Mouse (Mus musculus) stomach, embryonic 14.5 days (tissue): Measurements from ENCODE around the gene Cd300lg. TPM values are rescaled to one million over a fixed set of nuclear protein-coding genes. Genes with fewer than 3 reads are reported as not detected.

Experiments used
- ATAC-seq: fragments of 200-750 bp; cut with Nextera tagmentation; 2 replicates; pipeline ENCODE4 v1.8.0; 2017; ENCODE audit warnings: low read depth, moderate TSS enrichment; ENCODE audit not compliant: insufficient number of reproducible peaks, insufficient read depth, low FRiP score
- H3K27ac ChIP-seq: fragments of 300-500 bp; sonication (generic); 2 replicates; pipeline ENCODE4 v1.5.1; 2014; ENCODE audit warnings: mild to moderate bottlenecking, low read length, moderate library complexity, mixed read lengths
- H3K27me3 ChIP-seq: fragments of 300-500 bp; sonication (generic); 2 replicates; pipeline ENCODE4 v1.6.1; 2014; ENCODE audit warnings: low read length, control low read depth, mixed read lengths; ENCODE audit not compliant: control insufficient read depth, insufficient read depth
- H3K36me3 ChIP-seq: fragments of 300-500 bp; sonication (generic); 2 replicates; pipeline ENCODE4 v1.6.1; 2014; ENCODE audit warnings: mild to moderate bottlenecking, control low read depth, low read length, moderate library complexity, mixed read lengths; ENCODE audit not compliant: control insufficient read depth, insufficient read depth
- H3K4me1 ChIP-seq: fragments of 300-500 bp; sonication (generic); 2 replicates; pipeline ENCODE4 v1.6.1; 2014; ENCODE audit warnings: low read length, control low read depth, mixed read lengths; ENCODE audit not compliant: control insufficient read depth, insufficient read depth
- H3K4me2 ChIP-seq: fragments of 300-500 bp; sonication (generic); replicated peaks from 2 replicates; pipeline ENCODE4 v1.6.1; 2014; ENCODE audit warnings: low read depth, low read length, control low read depth
- H3K4me3 ChIP-seq: fragments of 300-500 bp; sonication (generic); 2 replicates; pipeline ENCODE4 v1.5.1; 2014; ENCODE audit warnings: low read depth, low read length, control low read depth
- H3K9ac ChIP-seq: fragments of 300-500 bp; sonication (generic); replicated peaks from 2 replicates; pipeline ENCODE4 v1.6.1; 2014; ENCODE audit warnings: low read depth, mild to moderate bottlenecking, control low read depth, low read length, moderate library complexity, mixed read lengths
- H3K9me3 ChIP-seq: fragments of 300-500 bp; sonication (generic); 2 replicates; pipeline ENCODE4 v1.6.1; 2016; ENCODE audit warnings: low read depth, low read length, control low read depth; ENCODE audit not compliant: control insufficient read depth
- WGBS: fragments of 180-500 bp; shearing (Covaris S2); extraction: QIAGEN DNeasy Blood & Tissue Kit; methylation state at CpG from one replicate; pipeline ENCODE4 v1.1.7; 2014; 5-methylcytosine and 5-hydroxymethylcytosine counted together
- polyA plus RNA-seq: library from polyadenylated mRNA; unstranded; fragments of >200 nt; fragmentation: Nextera tagmentation; extraction: Ambion mirVana; gene quantifications from 2 replicates; pipeline ENCODE4 v1.2.1, GENCODE M21; 2014

Gene Cd300lg
- polyA plus RNA-seq, 1 experiment from 2014 or later = 1.1 TPM

DNA sequence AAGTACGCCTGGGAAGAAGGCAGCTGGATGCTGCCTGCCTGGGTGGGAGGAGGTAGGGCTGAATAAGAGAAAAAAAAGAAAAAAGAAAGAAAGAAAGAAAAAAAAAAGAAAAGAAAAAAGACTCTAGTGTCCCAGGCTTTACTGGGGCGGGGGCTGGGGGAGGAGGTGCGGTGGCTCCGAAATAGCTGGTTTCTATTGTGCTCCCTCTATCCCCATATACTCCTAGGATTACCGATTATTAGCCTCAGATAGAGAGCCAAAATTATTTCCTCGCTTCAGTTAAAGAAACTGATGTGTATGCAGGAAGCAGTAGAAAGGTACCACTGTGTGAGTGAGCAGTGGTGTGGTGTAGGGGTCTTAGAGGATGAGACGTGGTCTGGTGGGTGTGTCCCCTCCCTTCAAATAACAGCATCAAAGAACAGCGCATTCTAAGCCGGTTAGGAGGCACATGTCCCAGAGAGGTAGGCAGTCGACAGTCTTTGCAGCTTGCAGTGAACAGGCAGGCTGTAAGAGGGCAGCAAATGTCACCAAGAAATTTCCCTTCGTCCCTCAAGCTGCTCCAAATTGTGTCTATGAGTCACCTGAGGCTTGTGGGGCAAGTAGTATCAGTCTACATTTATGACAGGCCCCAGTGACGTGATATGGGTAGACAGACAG is 13.8 kb upstream of the Cd300lg start:
- Histone ChIP-seq H3K9ac (no peak overlapping the region), H3K36me3 (no peaks in the 10 kb centered on the region), H3K27ac (peak overlapping the region; percentile 76), H3K4me3 (peak overlapping the region; percentile 67), H3K4me1 (peaks cover 13% of the 10 kb centered on the region; the same call in 1 of the 2 replicates), H3K9me3 (no peaks in the 10 kb centered on the region), H3K4me2 (peak overlapping the region; percentile 93), H3K27me3 (no peaks in the 10 kb centered on the region)
- no peak for ATAC-seq
- 9% methylated on average over 12 of the region's 12 CpGs for WGBS

DNA sequence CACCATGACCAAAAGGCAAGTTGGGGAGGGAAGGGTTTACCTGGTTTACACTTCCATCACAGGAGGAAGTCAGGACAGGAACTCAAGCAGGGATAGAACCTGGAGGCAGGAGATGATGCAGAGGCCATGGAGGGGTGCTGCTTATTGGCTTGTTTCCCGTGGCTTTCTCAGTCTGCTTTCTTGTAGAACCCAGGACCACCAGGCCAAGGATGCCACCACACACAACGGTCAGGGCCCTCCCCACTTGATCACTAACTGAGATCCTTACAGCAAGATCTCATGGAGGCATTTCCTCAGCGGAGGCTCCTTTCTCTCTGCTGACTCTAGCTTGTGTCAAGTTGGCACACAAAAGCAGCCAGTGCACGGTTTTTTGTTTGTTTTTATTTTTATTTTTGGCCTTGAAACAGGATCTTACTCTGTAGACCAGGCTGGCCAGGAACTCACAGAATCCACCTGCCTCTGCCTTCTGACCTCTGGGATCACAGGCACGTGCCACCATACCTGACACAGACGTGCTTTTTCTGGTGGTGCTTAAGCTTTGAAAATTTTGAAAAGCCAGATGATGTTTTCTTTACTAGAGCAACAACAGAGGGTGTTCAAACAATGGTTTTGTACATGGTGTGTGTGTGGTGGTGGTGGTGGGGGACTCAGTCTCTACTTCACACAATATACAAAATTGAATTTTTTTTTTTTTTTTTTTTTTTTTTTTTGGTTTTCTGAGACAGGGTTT is 13.1 kb upstream of the Cd300lg start, which contains the start of gene Mpp3:
Gene Mpp3, minus strand, starts transcription at position 375 of the 730 bp plus-strand sequence.
- Histone ChIP-seq H3K27me3 (no peaks in the 10 kb centered on the region), H3K36me3 (no peaks in the 10 kb centered on the region), H3K4me2 (peak within 1 kb of the TSS; percentile 93), H3K9me3 (no peaks in the 10 kb centered on the region), H3K9ac (no peak within 1 kb of the TSS), H3K4me3 (peak within 1 kb of the TSS; percentile 67), H3K4me1 (peaks cover 13% of the 10 kb centered on the region; the same call in 1 of the 2 replicates), H3K27ac (peak within 1 kb of the TSS; percentile 76)
- ATAC-seq = no peak
- 79% methylated on average over 6 of the region's 6 CpGs for WGBS

DNA sequence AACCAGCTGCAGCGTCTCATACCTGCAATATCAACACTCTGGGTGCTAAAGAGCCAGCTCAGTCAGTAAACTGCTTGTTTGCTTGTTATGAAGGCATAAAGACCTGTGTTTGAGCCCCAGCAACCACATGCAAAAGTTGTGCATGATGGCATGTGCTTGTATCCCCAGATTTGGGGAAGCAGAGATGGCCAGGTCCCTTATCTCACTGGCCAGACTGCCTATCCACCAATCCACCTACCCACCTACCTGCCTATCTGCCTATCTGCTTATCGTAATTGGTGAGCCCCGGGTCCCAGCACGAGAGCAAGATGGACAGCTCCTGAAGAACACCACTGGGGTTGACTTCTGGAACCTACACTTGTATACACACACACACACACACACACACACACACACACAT is 12.0 kb upstream of the Cd300lg start:
- ATAC-seq = no peak
- no peak overlapping the region for H3K4me2 ChIP-seq
- H3K9me3 ChIP-seq = no peaks in the 10 kb centered on the region
- no peaks in the 10 kb centered on the region for H3K36me3 ChIP-seq
- no peaks in the 10 kb centered on the region for H3K27me3 ChIP-seq
- no peak overlapping the region for H3K27ac ChIP-seq
- peaks cover 13% of the 10 kb centered on the region; the same call in 1 of the 2 replicates for H3K4me1 ChIP-seq
- no peak overlapping the region for H3K4me3 ChIP-seq
- H3K9ac ChIP-seq = no peak overlapping the region
- 81% methylated on average over 4 of the region's 4 CpGs for WGBS

DNA sequence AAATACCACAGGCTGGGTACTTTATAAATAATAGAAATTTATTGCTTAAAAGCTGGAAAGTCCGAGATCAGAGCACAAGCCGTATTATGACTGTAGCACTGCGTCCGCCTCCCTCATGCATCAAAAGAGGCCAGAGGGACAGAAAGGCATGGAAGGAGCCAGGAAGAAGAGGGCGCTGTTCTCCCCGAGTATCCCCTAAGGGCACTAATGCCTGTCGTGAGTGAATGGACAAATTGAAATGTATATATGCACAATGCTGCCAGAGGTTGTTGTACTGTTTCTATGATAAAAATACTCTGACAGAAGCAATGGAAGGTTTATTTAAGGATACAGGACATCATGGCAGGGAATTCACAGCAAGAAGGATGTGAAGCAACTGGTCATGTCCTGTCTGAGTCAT is 11.3 kb upstream of the Cd300lg start:
- ATAC-seq = no peak
- Histone ChIP-seq H3K9me3 (no peaks in the 10 kb centered on the region), H3K27ac (no peak overlapping the region), H3K36me3 (no peaks in the 10 kb centered on the region), H3K4me3 (no peak overlapping the region), H3K9ac (no peak overlapping the region), H3K4me2 (no peak overlapping the region), H3K27me3 (no peaks in the 10 kb centered on the region), H3K4me1 (peaks cover 13% of the 10 kb centered on the region; the same call in 1 of the 2 replicates)
- 31% methylated on average over 7 of the region's 7 CpGs for WGBS

DNA sequence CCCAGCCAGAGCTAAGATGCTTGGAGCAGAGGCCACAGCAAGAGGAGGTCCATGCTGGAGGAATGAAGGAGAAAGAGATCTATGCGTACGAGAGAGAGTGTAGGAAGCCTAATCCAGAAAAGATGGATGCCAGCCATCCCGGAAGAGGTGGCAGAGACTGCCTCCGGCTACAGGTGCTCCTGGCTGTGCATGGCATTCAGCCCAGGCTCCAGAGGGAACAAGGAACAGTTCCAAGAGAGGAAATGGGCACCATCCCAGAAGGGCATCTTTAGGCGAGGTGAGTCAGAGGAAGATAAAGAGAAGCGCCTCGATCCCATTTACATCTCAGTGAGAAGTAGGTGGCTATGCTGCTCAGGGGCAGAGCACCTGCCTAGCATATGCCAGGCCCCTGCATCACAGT is 10.2 kb upstream of the Cd300lg start:
- Histone ChIP-seq H3K27ac (no peak overlapping the region), H3K4me3 (no peak overlapping the region), H3K36me3 (no peaks in the 10 kb centered on the region), H3K4me1 (peaks cover 5% of the 10 kb centered on the region; the same call in 1 of the 2 replicates), H3K27me3 (no peaks in the 10 kb centered on the region), H3K9ac (no peak overlapping the region), H3K4me2 (no peak overlapping the region), H3K9me3 (no peaks in the 10 kb centered on the region)
- WGBS = 81% methylated on average over 7 of the region's 7 CpGs
- no peak for ATAC-seq

DNA sequence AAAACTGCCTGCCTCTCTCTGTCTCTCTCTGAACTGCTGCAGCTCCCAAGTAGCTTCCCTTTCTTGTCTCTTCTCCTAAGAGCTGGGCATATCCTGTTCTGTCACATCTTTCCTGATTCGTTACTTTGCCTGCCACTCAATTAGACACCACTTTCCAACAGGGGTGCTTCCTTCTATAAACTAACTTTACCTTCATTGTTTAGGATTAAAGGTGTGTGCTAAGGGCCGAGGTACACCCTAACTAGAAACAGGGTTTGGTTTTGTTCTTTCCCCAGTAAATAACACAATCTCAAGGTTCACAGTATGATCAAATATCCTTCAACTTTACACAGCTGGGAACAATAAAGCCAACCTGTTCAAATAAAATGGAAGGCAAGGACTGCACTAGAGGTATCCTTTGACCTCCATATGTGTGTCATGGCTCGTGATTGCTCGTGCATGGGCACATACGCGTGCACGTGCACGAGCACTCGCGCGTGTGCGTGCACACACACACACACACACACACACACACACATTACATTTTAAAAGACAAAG is 8.2 kb upstream of the Cd300lg start:
- Histone ChIP-seq H3K9ac (no peak overlapping the region), H3K4me1 (no peaks in the 10 kb centered on the region; the same call in 1 of the 2 replicates), H3K9me3 (no peaks in the 10 kb centered on the region), H3K4me3 (no peak overlapping the region), H3K27ac (no peak overlapping the region), H3K4me2 (no peak overlapping the region), H3K36me3 (no peaks in the 10 kb centered on the region), H3K27me3 (no peaks in the 10 kb centered on the region)
- no peak for ATAC-seq
- WGBS = 87% methylated on average over 12 of the region's 12 CpGs

DNA sequence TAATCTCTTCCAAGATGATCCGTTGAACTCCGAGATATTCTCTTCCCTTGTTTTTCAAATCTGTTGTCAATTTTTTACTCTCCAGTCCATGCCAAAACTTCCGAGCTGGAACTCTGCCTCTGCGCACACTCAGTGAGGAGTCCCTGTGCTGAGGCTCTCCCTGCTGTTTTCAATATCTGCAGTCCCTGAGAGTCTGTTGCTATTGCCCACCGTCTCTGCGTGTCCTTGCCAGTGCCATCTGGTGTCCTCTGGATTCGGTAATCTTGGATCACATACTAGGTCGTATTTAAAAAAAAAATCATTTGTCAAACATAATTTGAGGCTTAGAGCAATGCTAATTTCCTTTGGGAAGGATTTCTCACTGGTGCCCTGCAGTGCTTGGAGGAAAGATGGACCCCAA is 6.4 kb upstream of the Cd300lg start:
- no peak overlapping the region for H3K4me2 ChIP-seq
- WGBS = 67% methylated on average over 8 of the region's 8 CpGs
- H3K9me3 ChIP-seq = no peaks in the 10 kb centered on the region
- no peaks in the 10 kb centered on the region for H3K4me1 ChIP-seq
- no peaks in the 10 kb centered on the region for H3K27me3 ChIP-seq
- no peak overlapping the region for H3K9ac ChIP-seq
- no peak for ATAC-seq
- H3K36me3 ChIP-seq = no peaks in the 10 kb centered on the region
- H3K4me3 ChIP-seq = no peak overlapping the region
- no peak overlapping the region for H3K27ac ChIP-seq

DNA sequence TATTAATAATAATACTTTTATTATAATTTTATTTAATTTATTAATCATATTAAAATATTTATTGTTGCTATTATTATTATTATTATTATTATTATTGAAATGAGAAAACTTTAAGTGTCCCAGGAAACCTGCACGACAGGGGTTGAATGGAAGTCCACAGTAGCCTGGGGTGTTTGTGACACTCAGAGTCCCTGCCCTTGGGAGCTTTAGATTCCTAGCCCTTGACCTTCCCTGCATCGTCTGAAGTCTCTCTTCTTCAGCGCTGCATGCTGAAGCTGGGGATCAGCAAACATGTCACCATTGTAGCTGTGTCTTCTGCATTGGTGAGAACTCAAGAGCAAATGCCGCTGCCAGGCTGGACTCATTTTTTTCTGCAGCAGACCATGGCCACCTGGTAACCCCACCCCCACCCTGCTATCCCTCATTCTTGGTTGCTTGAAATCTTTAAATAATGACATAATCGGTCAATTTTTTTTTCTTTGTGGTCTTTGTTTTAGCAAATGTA is 5.8 kb upstream of the Cd300lg start:
- Histone ChIP-seq H3K9ac (no peak overlapping the region), H3K27me3 (no peaks in the 10 kb centered on the region), H3K4me2 (no peak overlapping the region), H3K4me1 (no peaks in the 10 kb centered on the region), H3K4me3 (no peak overlapping the region), H3K27ac (no peak overlapping the region), H3K9me3 (no peaks in the 10 kb centered on the region), H3K36me3 (no peaks in the 10 kb centered on the region)
- no peak for ATAC-seq
- 73% methylated on average over 5 of the region's 5 CpGs for WGBS
